Mouse (Mus musculus) erythroblast, embryonic 14.5 days (primary cell): Measurements from ENCODE around the gene Nup210. TPM values are rescaled to one million over a fixed set of nuclear protein-coding genes. Genes with fewer than 3 reads are reported as not detected.
A peak's percentile ranks its signal among the peaks of the same experiment; 100 is the strongest.
"Not testable (repeated sequence)": the region's sequence is repeated elsewhere in the genome, so short reads cannot be mapped to it uniquely, and the experiment has no call there.

Source experiments
- H3K27me3 ChIP-seq: 2 replicates; pipeline ENCODE4 v1.6.1; 2012; ENCODE audit warnings: inconsistent platforms; ENCODE audit not compliant: control insufficient read depth
- H3K36me3 ChIP-seq: 2 replicates; pipeline ENCODE4 v1.6.1; 2012; ENCODE audit warnings: mild to moderate bottlenecking, inconsistent platforms; ENCODE audit not compliant: control insufficient read depth
- H3K4me1 ChIP-seq: 2 replicates; pipeline ENCODE4 v1.6.1; 2012; ENCODE audit warnings: inconsistent platforms; ENCODE audit not compliant: control insufficient read depth
- H3K4me3 ChIP-seq: replicated peaks from 2 replicates; pipeline ENCODE3; 2012; ENCODE audit warnings: moderate library complexity, mild to moderate bottlenecking, inconsistent platforms
- H3K9me3 ChIP-seq: 2 replicates; pipeline ENCODE4 v1.6.1; 2012; ENCODE audit warnings: low read length, inconsistent platforms, mixed read lengths; ENCODE audit not compliant: control insufficient read depth
- GATA1 ChIP-seq: IDR thresholded peaks from 2 replicates; pipeline ENCODE4 v1.6.1; 2012; ENCODE audit warnings: low read length, inconsistent platforms, mixed read lengths
- TAL1 ChIP-seq: IDR thresholded peaks from 3 replicates; pipeline ENCODE4 v1.6.1; 2012; ENCODE audit warnings: low read length, inconsistent platforms, mixed read lengths
- polyA plus RNA-seq: library from polyadenylated mRNA; stranded (reverse); fragments of >175 nt; gene quantifications from 2 replicates; pipeline ENCODE4 v1.2.3, GENCODE M21; 2012

The Nup210 gene
- polyA plus RNA-seq, 1 experiment = 15.1 TPM

GRCm38 (mm10) chr6:91123453-91123852 is 6.8 kb upstream of the Nup210 start:
- Histone ChIP-seq H3K36me3 (peaks cover 31% of the 10 kb centered on the region), H3K27me3 (peaks cover 49% of the 10 kb centered on the region), H3K4me3 (no peak overlapping the region), H3K4me1 (peaks cover 41% of the 10 kb centered on the region), H3K9me3 (peaks cover 17% of the 10 kb centered on the region)
- TF ChIP-seq TAL1 (no peak), GATA1 (no peak)

GRCm38 (mm10) chr6:91121089-91121488 is 4.5 kb upstream of the Nup210 start:
- Histone ChIP-seq H3K4me1 (peaks cover 62% of the 10 kb centered on the region), H3K36me3 (peaks cover 38% of the 10 kb centered on the region), H3K27me3 (peaks cover 27% of the 10 kb centered on the region), H3K9me3 (peaks cover 17% of the 10 kb centered on the region)
- not testable (repeated sequence) for H3K4me3 ChIP-seq

- H3K36me3 ChIP-seq = peaks cover 38% of the 10 kb centered on the region
- peaks cover 17% of the 10 kb centered on the region for H3K9me3 ChIP-seq
- peaks cover 71% of the 10 kb centered on the region for H3K4me1 ChIP-seq
- TF ChIP-seq TAL1 (no peak), GATA1 (no peak)
- no peak overlapping the region for H3K4me3 ChIP-seq
- peaks cover 19% of the 10 kb centered on the region for H3K27me3 ChIP-seq
Measured at GRCm38 (mm10) chr6:91120206-91120605, 3.6 kb upstream of the Nup210 start.

- Histone ChIP-seq H3K4me1 (peaks cover 81% of the 10 kb centered on the region), H3K27me3 (peaks cover 7% of the 10 kb centered on the region), H3K36me3 (peaks cover 53% of the 10 kb centered on the region), H3K4me3 (no peak overlapping the region), H3K9me3 (peaks cover 17% of the 10 kb centered on the region)
- TF ChIP-seq TAL1 = no peak
- TF ChIP-seq GATA1 = no peak
Measured at GRCm38 (mm10) chr6:91118526-91118925, 1.9 kb upstream of the Nup210 start.

GRCm38 (mm10) chr6:91117149-91117548 is 520 bp upstream of the Nup210 start:
- Histone ChIP-seq H3K4me1 (peaks cover 89% of the 10 kb centered on the region), H3K36me3 (peaks cover 65% of the 10 kb centered on the region), H3K27me3 (peaks cover 3% of the 10 kb centered on the region; the same call in 1 of the 2 replicates), H3K9me3 (peaks cover 15% of the 10 kb centered on the region), H3K4me3 (peak overlapping the region; percentile 95)
- no peak for TF ChIP-seq GATA1
- no peak for TF ChIP-seq TAL1

- Histone ChIP-seq H3K9me3 (peaks cover 4% of the 10 kb centered on the region; the same call in 1 of the 2 replicates), H3K36me3 (peaks cover 68% of the 10 kb centered on the region), H3K27me3 (no peaks in the 10 kb centered on the region), H3K4me1 (peaks cover 91% of the 10 kb centered on the region), H3K4me3 (peak overlapping the region; percentile 95)
- TF ChIP-seq TAL1 (no peak), GATA1 (no peak)
Measured at GRCm38 (mm10) chr6:91115863-91116243, 776 bp downstream of the Nup210 start.

GRCm38 (mm10) chr6:91115158-91115557 is 1.5 kb downstream of the Nup210 start:
- no peaks in the 10 kb centered on the region for H3K27me3 ChIP-seq
- no peak for TF ChIP-seq GATA1
- H3K4me3 ChIP-seq = peak overlapping the region; percentile 95
- H3K4me1 ChIP-seq = peaks cover 91% of the 10 kb centered on the region
- peaks cover 68% of the 10 kb centered on the region for H3K36me3 ChIP-seq
- no peaks in the 10 kb centered on the region for H3K9me3 ChIP-seq

GRCm38 (mm10) chr6:91114716-91115115 is 1.9 kb downstream of the Nup210 start:
- Histone ChIP-seq H3K4me1 (peaks cover 91% of the 10 kb centered on the region), H3K36me3 (peaks cover 67% of the 10 kb centered on the region), H3K4me3 (peak overlapping the region; percentile 95), H3K27me3 (no peaks in the 10 kb centered on the region), H3K9me3 (no peaks in the 10 kb centered on the region)
- TF ChIP-seq GATA1 (no peak), TAL1 (no peak)

GRCm38 (mm10) chr6:91111954-91112252 is 4.7 kb downstream of the Nup210 start:
- Histone ChIP-seq H3K4me3 (no peak overlapping the region), H3K9me3 (no peaks in the 10 kb centered on the region), H3K27me3 (no peaks in the 10 kb centered on the region), H3K4me1 (peaks cover 92% of the 10 kb centered on the region), H3K36me3 (peaks cover 76% of the 10 kb centered on the region)
- TF ChIP-seq GATA1 (no peak), TAL1 (no peak)

- Histone ChIP-seq H3K4me3 (peak overlapping the region; percentile 20), H3K27me3 (no peaks in the 10 kb centered on the region), H3K9me3 (no peaks in the 10 kb centered on the region), H3K36me3 (peaks cover 81% of the 10 kb centered on the region), H3K4me1 (peaks cover 93% of the 10 kb centered on the region)
- TF ChIP-seq GATA1 = peak; percentile 53; the same call in 1 of the 2 replicates
- no peak for TF ChIP-seq TAL1
Measured at GRCm38 (mm10) chr6:91111141-91111953, 5.3 kb downstream of the Nup210 start.
